Mouse (Mus musculus): ENCODE results near the gene Ephx4. TPM values are rescaled to one million over a fixed set of nuclear protein-coding genes. Genes with fewer than 3 reads are reported as not detected.
"Not testable (repeated sequence)": the region's sequence is repeated elsewhere in the genome, so short reads cannot be mapped to it uniquely, and the experiment has no call there.

The Ephx4 gene
- 1.0 and 1.6 TPM in 2 replicates for polyA plus RNA-seq (2015; fragmentation: Nextera tagmentation; extraction: Ambion mirVana)

DNA sequence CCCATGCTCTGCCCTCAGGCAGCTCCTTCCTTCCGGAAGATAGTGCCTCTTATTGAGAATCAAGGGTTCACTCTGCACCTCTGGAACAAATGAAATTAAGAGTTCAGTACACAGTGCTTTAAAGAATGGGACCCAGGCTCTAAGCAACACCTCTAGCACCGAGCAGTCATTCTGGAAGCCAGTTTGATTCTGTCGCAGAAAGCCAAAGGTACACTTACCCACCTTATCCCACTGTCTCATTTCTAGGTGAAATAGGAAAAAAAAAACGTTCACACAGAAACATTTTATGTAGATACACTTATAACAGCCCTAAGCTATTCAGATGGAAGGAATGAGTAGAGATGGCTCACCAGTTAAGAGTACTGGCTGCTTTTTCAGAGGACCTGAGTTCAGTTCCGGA is at the start of gene Ephx4:
Ephx4 (plus strand) TSS at position 301 of the 400 bp plus-strand sequence.
- Histone ChIP-seq H3K4me3 (replicated peaks) (peak within 1 kb of the TSS; percentile 54), H3K27me3 (replicated peaks) (peaks cover 13% of the 10 kb centered on the region; the same call in 1 of the 2 replicates), H3K36me3 (no peaks in the 10 kb centered on the region), H3K9me3 (no peaks in the 10 kb centered on the region), H3K4me2 (peak within 1 kb of the TSS; percentile 98), H3K27ac (no peak within 1 kb of the TSS), H3K4me1 (0 out of 2 replicates have a peak, but pooled peaks cover 4% of the 10 kb centered on the region), H3K9ac (0 out of 2 replicates have a peak within 1 kb of the TSS, but pooled peaks have one; percentile 8)
- ATAC-seq (ENCODE audit: insufficient read depth, low FRiP score, low read depth), result no peak
- 18% methylated on average over 5 of the region's 5 CpGs for WGBS

DNA sequence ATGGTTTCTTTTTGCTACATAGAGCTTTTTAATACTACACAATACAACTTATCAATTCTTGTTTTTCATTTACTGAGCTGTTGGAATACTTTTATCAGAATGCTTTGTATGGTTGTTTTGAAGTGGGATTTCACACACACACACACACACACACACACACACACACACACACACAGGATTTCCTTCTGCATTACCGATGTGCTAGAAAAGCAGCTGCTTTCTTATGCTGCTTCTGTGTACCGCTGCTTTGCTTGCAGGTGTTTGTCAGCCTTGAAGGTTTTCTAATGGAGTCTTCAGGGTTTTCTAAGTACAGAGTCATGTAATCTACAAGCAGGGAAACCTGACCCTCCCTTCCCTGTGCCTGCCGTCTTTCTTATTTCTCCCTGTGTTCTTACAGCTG is 48.6 kb upstream of the Ephx4 start:
- WGBS, result 63% methylated on average over 3 of the region's 3 CpGs
- ATAC-seq (ENCODE audit: insufficient read depth, low FRiP score, low read depth), result no peak

DNA sequence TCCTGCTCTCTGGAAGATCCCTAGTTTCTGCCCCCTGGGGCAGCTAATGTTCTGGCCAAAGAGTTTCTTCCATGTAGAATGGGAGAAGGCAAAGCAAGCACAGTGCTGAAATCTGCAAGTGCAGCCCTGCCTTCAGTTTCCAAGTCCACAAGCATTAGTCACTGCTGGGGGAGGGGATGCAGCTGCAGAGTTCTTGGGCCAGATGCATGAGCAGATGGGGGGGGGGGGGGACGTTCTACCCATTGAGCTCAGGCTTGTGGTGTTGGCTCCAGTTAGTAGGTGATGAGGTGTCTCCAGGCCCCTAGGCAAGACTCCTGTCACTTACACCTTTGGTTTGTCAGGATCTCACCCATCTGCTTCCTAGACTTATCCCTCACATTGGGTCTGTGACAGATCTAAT is 46.7 kb upstream of the Ephx4 start:
- WGBS, result 29% methylated on average over 1 of the region's 1 CpGs
- H3K9ac ChIP-seq, result no peak overlapping the region
- no peaks in the 10 kb centered on the region for H3K27me3 ChIP-seq (replicated peaks)
- no peak for ATAC-seq (ENCODE audit: insufficient read depth, low FRiP score, low read depth)
- no peak overlapping the region for H3K27ac ChIP-seq
- H3K4me3 ChIP-seq (replicated peaks), result no peak overlapping the region
- H3K9me3 ChIP-seq, result no peaks in the 10 kb centered on the region
- H3K36me3 ChIP-seq, result no peaks in the 10 kb centered on the region
- no peaks in the 10 kb centered on the region for H3K4me1 ChIP-seq
- no peak overlapping the region for H3K4me2 ChIP-seq

More for the DNA sequence above, 48.6 kb upstream of the Ephx4 start:
- no peak overlapping the region for H3K27ac ChIP-seq
- H3K4me3 ChIP-seq (replicated peaks), result no peak overlapping the region
- H3K4me2 ChIP-seq, result no peak overlapping the region
- no peaks in the 10 kb centered on the region for H3K4me1 ChIP-seq
- no peaks in the 10 kb centered on the region for H3K9me3 ChIP-seq
- no peaks in the 10 kb centered on the region for H3K27me3 ChIP-seq (replicated peaks)
- no peaks in the 10 kb centered on the region for H3K36me3 ChIP-seq
- no peak overlapping the region for H3K9ac ChIP-seq

DNA sequence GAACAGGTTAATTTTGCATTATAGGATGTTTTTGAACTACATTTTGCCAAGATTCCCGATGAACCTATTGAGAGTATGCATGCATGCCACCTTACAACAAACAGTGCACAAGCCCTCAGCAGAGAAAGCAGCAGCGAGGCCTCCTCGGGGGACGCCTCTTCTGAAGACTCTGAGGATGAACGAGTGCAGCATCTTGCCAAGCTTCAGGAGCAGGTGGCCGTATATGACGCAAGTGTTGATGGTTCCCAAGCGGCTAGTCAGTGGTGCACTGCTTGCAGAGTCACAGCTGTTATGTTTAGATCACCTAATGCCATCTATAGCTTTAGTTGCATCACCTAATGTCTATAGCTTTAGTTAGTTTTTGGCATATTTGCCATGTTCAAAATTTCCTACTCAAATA is 44.8 kb upstream of the Ephx4 start:
- Histone ChIP-seq H3K4me3 (replicated peaks) (no peak overlapping the region), H3K9me3 (no peaks in the 10 kb centered on the region), H3K27me3 (replicated peaks) (no peaks in the 10 kb centered on the region), H3K36me3 (no peaks in the 10 kb centered on the region), H3K27ac (no peak overlapping the region), H3K9ac (no peak overlapping the region), H3K4me2 (no peak overlapping the region), H3K4me1 (no peaks in the 10 kb centered on the region)
- 86% methylated on average over 8 of the region's 8 CpGs for WGBS
- ATAC-seq (ENCODE audit: insufficient read depth, low FRiP score, low read depth), result no peak

DNA sequence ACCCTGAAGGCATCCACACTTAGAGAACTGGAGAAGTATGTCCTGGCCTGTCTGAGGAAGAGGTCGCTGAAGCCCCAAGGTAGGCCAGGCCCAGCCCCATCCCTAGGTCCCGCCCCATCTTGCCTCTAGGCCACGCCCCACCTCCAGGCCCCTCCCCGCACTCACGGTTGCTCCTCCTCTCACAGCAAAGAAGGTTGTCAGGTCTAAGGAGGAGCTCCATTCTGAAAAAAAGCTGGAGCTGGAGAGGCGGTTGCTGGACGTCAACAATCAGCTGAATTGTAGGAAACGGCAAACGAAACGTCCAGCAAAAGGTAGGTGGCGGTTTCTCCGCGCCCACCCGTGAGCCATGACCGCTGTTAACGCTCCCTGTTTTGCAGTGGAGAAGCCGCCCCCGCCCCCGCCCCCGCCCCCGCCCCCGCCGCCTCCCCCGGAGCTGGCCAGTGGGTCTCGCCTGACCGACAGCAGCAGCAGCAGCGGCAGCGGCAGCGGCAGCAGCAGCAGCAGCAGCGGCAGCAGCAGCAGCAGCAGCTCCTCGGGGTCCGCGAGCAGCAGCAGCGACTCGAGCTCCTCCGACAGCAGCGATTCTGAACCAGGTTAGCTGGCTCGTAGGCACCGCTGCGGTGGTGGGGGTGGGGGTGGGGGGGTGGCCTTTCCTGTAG is 43.0 kb upstream of the Ephx4 start:
- peak; percentile 97 for ATAC-seq (ENCODE audit: insufficient read depth, low FRiP score, low read depth)
- Histone ChIP-seq H3K36me3 (no peaks in the 10 kb centered on the region), H3K27me3 (replicated peaks) (no peaks in the 10 kb centered on the region), H3K4me1 (no peaks in the 10 kb centered on the region), H3K4me3 (replicated peaks) (peak overlapping the region; percentile 58), H3K27ac (peak overlapping the region; percentile 78), H3K9me3 (no peaks in the 10 kb centered on the region), H3K4me2 (peak overlapping the region; percentile 57), H3K9ac (peak overlapping the region; percentile 22)
- WGBS, result 0% methylated on average over 38 of the region's 40 CpGs

DNA sequence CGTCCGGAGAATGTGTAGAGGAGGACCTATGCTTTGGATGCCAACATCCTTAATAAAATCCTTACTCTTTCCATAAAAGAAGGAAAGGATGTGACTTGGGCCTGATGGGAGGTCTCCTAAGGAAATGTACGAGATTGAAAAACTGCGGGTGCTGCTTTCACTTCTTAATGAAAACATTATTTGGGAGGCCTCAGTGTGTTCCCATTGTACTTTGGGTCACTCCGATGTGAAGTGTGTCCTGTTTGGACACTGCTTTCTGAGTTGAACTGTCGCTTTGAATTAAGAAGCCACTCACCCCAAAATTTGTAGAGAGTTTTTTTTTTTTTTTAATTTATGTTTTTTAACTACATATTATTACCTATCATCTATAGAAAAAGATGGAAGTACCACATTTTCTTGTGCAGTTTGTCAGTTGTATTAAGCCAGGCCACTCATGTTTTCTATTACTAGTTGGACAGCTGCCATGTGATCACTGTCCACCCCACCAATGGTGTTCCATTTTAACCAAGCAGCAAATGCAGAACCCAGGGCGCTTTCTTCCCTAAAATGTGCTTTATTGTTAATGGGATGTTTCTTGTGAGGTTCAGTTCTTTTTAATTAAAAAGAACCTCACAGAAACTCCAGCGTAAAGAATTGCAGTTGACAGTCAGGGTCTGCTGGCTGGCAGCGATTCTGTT is 42.3 kb upstream of the Ephx4 start:
- H3K4me1 ChIP-seq, result no peaks in the 10 kb centered on the region
- H3K36me3 ChIP-seq, result no peaks in the 10 kb centered on the region
- peak overlapping the region; percentile 22 for H3K9ac ChIP-seq
- H3K4me2 ChIP-seq, result peak overlapping the region; percentile 57
- WGBS, result 27% methylated on average over 9 of the region's 9 CpGs
- ATAC-seq (ENCODE audit: insufficient read depth, low FRiP score, low read depth), result no peak
- peak overlapping the region; percentile 58 for H3K4me3 ChIP-seq (replicated peaks)
- H3K27me3 ChIP-seq (replicated peaks), result no peaks in the 10 kb centered on the region
- peak overlapping the region; percentile 78; the same call in 1 of the 2 replicates for H3K27ac ChIP-seq
- no peaks in the 10 kb centered on the region for H3K9me3 ChIP-seq

DNA sequence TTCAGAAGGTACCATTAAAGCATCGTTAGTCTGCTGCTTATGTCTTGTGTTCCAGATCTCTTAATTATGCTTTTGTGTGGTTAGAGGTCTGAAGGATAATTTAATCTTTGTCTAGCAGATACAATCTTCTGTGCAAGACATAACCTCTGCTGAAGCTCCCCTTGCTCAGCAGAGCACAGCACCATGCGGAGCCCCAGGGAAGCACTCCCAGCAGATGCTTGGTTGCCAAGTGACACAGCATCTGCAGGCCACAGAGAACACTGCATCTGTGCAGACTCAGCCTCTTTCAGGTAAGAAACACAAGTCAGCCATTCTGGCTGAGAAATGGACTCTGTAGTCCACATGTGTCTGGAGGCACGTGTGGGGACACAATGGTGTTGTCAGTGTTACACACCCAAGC is 32.5 kb upstream of the Ephx4 start:
- Histone ChIP-seq H3K27ac (no peak overlapping the region), H3K27me3 (replicated peaks) (no peaks in the 10 kb centered on the region), H3K4me3 (replicated peaks) (no peak overlapping the region), H3K9me3 (no peaks in the 10 kb centered on the region), H3K4me2 (no peak overlapping the region), H3K9ac (no peak overlapping the region), H3K36me3 (no peaks in the 10 kb centered on the region), H3K4me1 (no peaks in the 10 kb centered on the region)
- 77% methylated on average over 3 of the region's 3 CpGs for WGBS
- ATAC-seq (ENCODE audit: insufficient read depth, low FRiP score, low read depth), result no peak

DNA sequence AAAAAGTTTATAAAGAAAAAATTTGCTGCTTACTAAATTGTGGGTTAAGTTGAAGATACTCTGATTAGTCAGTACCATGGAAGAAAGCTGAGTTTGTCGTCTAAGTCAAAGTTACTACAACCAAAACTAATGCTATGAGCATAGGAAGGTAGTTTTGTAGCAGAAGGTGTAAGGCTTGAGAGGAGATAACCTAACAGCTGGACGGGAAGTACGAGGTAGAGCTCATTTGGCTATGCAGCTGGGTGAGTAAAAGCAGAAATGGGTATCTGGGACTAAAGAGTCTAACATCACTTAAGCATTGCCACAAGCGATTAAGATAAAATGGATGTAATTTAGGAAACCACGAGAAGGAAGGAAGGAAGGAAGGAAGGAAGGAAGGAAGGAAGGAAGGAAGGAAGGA is 31.2 kb upstream of the Ephx4 start:
- 82% methylated on average over 5 of the region's 5 CpGs for WGBS
- ATAC-seq (ENCODE audit: insufficient read depth, low FRiP score, low read depth), result no peak

DNA sequence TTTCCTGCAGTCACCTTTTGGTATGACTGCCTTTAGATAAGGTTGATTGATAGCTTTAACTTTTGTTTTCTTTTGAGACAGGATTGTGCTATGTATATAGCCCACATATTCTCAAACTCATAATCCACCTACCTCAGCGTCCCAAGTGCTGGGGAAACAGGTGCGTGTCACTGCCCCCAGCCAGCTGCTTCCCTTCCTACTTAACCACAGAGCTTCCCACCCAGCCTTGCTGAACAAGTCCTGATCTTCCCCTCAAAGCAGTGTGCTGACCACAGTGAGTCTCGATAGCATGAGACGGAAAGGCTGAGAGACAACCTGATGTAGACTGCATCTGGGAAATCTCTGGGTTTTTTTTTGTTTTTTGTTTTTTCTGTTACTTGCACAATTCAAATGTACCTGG is 29.3 kb upstream of the Ephx4 start:
- Histone ChIP-seq H3K4me3 (replicated peaks) (no peak overlapping the region), H3K4me2 (no peak overlapping the region), H3K9me3 (no peaks in the 10 kb centered on the region), H3K4me1 (no peaks in the 10 kb centered on the region), H3K27ac (no peak overlapping the region), H3K9ac (no peak overlapping the region), H3K36me3 (no peaks in the 10 kb centered on the region), H3K27me3 (replicated peaks) (no peaks in the 10 kb centered on the region)
- 72% methylated on average over 4 of the region's 4 CpGs for WGBS
- no peak for ATAC-seq (ENCODE audit: insufficient read depth, low FRiP score, low read depth)

More for the DNA sequence above, 31.2 kb upstream of the Ephx4 start:
- Histone ChIP-seq H3K9me3 (no peaks in the 10 kb centered on the region), H3K27ac (no peak overlapping the region), H3K36me3 (no peaks in the 10 kb centered on the region), H3K4me2 (no peak overlapping the region), H3K4me1 (no peaks in the 10 kb centered on the region), H3K27me3 (replicated peaks) (no peaks in the 10 kb centered on the region), H3K9ac (no peak overlapping the region), H3K4me3 (replicated peaks) (no peak overlapping the region)

DNA sequence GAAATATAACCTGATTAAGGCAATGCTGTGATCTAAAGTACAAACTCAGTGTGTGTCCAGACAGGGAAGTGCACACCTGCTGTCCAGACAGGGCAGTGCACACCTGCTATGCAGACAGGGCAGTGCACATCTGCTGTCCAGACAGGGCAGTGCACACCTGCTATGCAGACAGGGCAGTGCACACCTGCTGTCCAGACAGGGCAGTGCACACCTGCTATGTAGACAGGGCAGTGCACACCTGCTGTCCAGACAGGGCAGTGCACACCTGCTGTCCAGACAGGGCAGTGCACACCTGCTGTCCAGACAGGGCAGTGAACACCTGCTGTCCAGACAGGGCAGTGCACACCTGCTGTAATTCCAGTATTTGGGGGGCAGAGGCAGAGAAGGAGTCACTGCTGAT is 16.1 kb upstream of the Ephx4 start:
- H3K9me3 ChIP-seq; H3K4me1 ChIP-seq; H3K27ac ChIP-seq; H3K4me2 ChIP-seq; H3K36me3 ChIP-seq; H3K4me3 ChIP-seq (replicated peaks); H3K9ac ChIP-seq; ATAC-seq (ENCODE audit: insufficient read depth, low FRiP score, low read depth); H3K27me3 ChIP-seq (replicated peaks): not testable (repeated sequence)

DNA sequence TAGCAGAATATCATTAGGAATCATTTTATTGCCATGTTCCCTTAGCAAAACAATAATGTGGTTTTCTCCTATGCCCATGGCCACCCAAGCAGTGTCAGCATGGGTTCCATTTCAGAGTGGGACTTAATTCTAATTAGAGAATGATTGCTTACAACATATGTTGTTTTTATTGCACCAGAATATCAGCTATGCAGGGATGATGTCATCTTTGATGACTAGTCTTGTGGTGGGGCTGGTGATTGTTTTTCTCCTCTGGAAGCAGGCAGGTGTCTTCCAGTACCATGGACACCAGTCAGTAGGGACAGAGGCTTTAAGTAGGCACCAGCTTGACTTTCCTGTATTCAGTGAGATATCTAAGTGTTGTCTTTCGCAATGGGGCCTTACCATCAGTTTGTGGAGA is 14.7 kb upstream of the Ephx4 start:
- no peak overlapping the region for H3K27ac ChIP-seq
- H3K36me3 ChIP-seq, result no peaks in the 10 kb centered on the region
- no peaks in the 10 kb centered on the region for H3K27me3 ChIP-seq (replicated peaks)
- ATAC-seq (ENCODE audit: insufficient read depth, low FRiP score, low read depth), result no peak
- no peak overlapping the region for H3K4me3 ChIP-seq (replicated peaks)
- no peak overlapping the region for H3K9ac ChIP-seq
- no peaks in the 10 kb centered on the region for H3K9me3 ChIP-seq
- H3K4me1 ChIP-seq, result no peaks in the 10 kb centered on the region
- 81% methylated on average over 1 of the region's 1 CpGs for WGBS
- no peak overlapping the region for H3K4me2 ChIP-seq

DNA sequence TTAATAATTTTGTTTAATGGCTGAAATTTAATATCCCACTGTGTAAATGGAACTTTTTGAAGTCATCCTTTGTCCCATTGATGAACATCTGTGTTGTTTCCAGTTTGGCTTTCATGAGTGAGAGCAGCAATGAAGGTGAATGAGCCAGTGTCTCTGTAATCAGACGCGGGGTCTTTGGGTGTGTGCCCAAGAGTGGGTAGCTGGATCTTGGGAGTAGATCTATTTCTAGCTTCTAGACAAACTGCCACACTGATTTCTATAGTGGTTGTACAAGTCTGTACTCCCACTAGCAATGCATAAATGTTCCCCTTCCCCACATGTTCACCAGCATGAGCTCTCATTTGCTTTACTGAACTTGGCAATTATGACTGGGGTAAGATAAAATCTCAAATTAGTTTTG is 13.2 kb upstream of the Ephx4 start:
- Histone ChIP-seq H3K36me3 (no peaks in the 10 kb centered on the region), H3K4me1 (no peaks in the 10 kb centered on the region), H3K27ac (no peak overlapping the region), H3K9ac (no peak overlapping the region), H3K4me3 (replicated peaks) (no peak overlapping the region), H3K27me3 (replicated peaks) (no peaks in the 10 kb centered on the region), H3K4me2 (no peak overlapping the region), H3K9me3 (no peaks in the 10 kb centered on the region)
- 91% methylated on average over 2 of the region's 2 CpGs for WGBS
- ATAC-seq (ENCODE audit: insufficient read depth, low FRiP score, low read depth), result no peak

All from stomach, embryonic 15.5 days (tissue).